Mouse (Mus musculus) CH12.LX (cell line): Measurements from ENCODE around the gene Gm4559. TPM values are rescaled to one million over a fixed set of nuclear protein-coding genes. Genes with fewer than 3 reads are reported as not detected.
"Not testable (repeated sequence)": the region's sequence is repeated elsewhere in the genome, so short reads cannot be mapped to it uniquely, and the experiment has no call there.

Source experiments
- DNase-seq: peaks from one replicate; pipeline ENCODE4 v3.0.0-alpha.2; 2013; ENCODE audit errors: extremely low read depth
- H3K27ac ChIP-seq: 2 replicates; pipeline ENCODE4 v1.5.1; 2012; ENCODE audit warnings: low read depth, mild to moderate bottlenecking, control low read depth, moderate library complexity; ENCODE audit not compliant: insufficient read depth
- H3K27me3 ChIP-seq: replicated peaks from 2 replicates; pipeline ENCODE3; 2012; ENCODE audit warnings: inconsistent platforms
- H3K36me3 ChIP-seq, 2 experiments: replicated peaks in 1 of 2; 2 replicates each; pipeline versions ENCODE3 to v1.6.1; 2012; ENCODE audit warnings: inconsistent platforms in 1 of 2, low read length in 1 of 2, mild to moderate bottlenecking in 1 of 2, mixed read lengths in 1 of 2, moderate library complexity in 1 of 2; ENCODE audit not compliant: control insufficient read depth in 1 of 2, insufficient read depth in 1 of 2
- H3K4me1 ChIP-seq, 2 experiments: 2 replicates each; pipeline ENCODE4 v1.6.1; 2012; ENCODE audit warnings: inconsistent platforms in 1 of 2, moderate library complexity in 1 of 2; ENCODE audit not compliant: insufficient read depth in 2 of 2, control insufficient read depth in 1 of 2
- H3K4me2 ChIP-seq: 2 replicates; pipeline ENCODE4 v1.6.1; 2012; ENCODE audit warnings: low read depth, mild to moderate bottlenecking, control low read depth; ENCODE audit not compliant: poor library complexity, insufficient read depth, severe bottlenecking
- H3K4me3 ChIP-seq, 3 experiments: fragments of 150-350 bp in 1 of 3; sonication (generic) in 1 of 3; replicated peaks in 1 of 3; 2 replicates each; pipeline versions ENCODE3 to v1.5.1; 2011 to 2012; ENCODE audit warnings: low read depth in 2 of 3, low read length in 2 of 3, mild to moderate bottlenecking in 2 of 3, moderate library complexity in 2 of 3, control low read depth in 1 of 3, improper control_type of control experiment in 1 of 3, inconsistent platforms in 1 of 3, mixed read lengths in 1 of 3; ENCODE audit not compliant: poor library complexity in 1 of 3
- H3K79me2 ChIP-seq: replicated peaks from 2 replicates; pipeline ENCODE4 v1.6.1; 2012; ENCODE audit warnings: mild to moderate bottlenecking, moderate library complexity; ENCODE audit not compliant: control insufficient read depth, poor library complexity, insufficient read depth, severe bottlenecking; ENCODE audit errors: extremely low read depth
- H3K9ac ChIP-seq: 2 replicates; pipeline ENCODE4 v1.6.1; 2012; ENCODE audit warnings: low read depth, mild to moderate bottlenecking, control low read depth, moderate library complexity; ENCODE audit not compliant: insufficient read depth
- H3K9me3 ChIP-seq: replicated peaks from 2 replicates; pipeline ENCODE3; 2012; ENCODE audit warnings: low read length, inconsistent platforms, mixed read lengths
- BHLHE40 ChIP-seq: IDR thresholded peaks from 2 replicates; pipeline ENCODE4 v1.6.1; 2011; ENCODE audit warnings: mild to moderate bottlenecking, low read depth, low read length, improper control_type of control experiment
- CHD2 ChIP-seq: IDR thresholded peaks from 2 replicates; pipeline ENCODE4 v1.6.1; 2011; ENCODE audit warnings: low read length, improper control_type of control experiment
- CTCF ChIP-seq, 2 experiments: IDR thresholded peaks in 1 of 2; conservative IDR thresholded peaks in 1 of 2; 2 replicates each; pipeline ENCODE4 v1.5.1; 2011 to 2012; ENCODE audit warnings: low read depth in 2 of 2, low read length in 2 of 2, improper control_type of control experiment in 1 of 2, inconsistent platforms in 1 of 2, mild to moderate bottlenecking in 1 of 2, moderate library complexity in 1 of 2
- E2F4 ChIP-seq: IDR thresholded peaks from 2 replicates; pipeline ENCODE4 v1.6.1; 2011; ENCODE audit warnings: low read depth, low read length, improper control_type of control experiment; ENCODE audit not compliant: insufficient replicate concordance
- GABPA ChIP-seq: IDR thresholded peaks from 2 replicates; pipeline ENCODE4 v1.6.1; 2012; ENCODE audit warnings: low read depth, low read length, improper control_type of control experiment, inconsistent platforms; ENCODE audit not compliant: insufficient replicate concordance
- HCFC1 ChIP-seq: IDR thresholded peaks from 2 replicates; pipeline ENCODE4 v1.6.1; 2012; ENCODE audit warnings: low read depth, mild to moderate bottlenecking, inconsistent platforms, low read length, improper control_type of control experiment
- IRF4 ChIP-seq: IDR thresholded peaks from 2 replicates; pipeline ENCODE4 v1.6.1; 2014; ENCODE audit warnings: low read depth, mild to moderate bottlenecking, inconsistent platforms, low read length, improper control_type of control experiment
- KAT2A ChIP-seq: IDR thresholded peaks from 2 replicates; pipeline ENCODE4 v1.6.1; 2012; ENCODE audit warnings: low read length, improper control_type of control experiment, inconsistent platforms; ENCODE audit not compliant: insufficient replicate concordance
- MEF2A ChIP-seq: IDR thresholded peaks from 2 replicates; pipeline ENCODE4 v1.6.1; 2014; ENCODE audit warnings: low read depth, mild to moderate bottlenecking, inconsistent platforms, low read length, improper control_type of control experiment, borderline replicate concordance
- MXI1 ChIP-seq: IDR thresholded peaks from 2 replicates; pipeline ENCODE4 v1.6.1; 2011; ENCODE audit warnings: mild to moderate bottlenecking, low read depth, low read length, improper control_type of control experiment
- MYC ChIP-seq: IDR thresholded peaks from 2 replicates; pipeline ENCODE4 v1.6.1; 2011; ENCODE audit warnings: low read depth, mild to moderate bottlenecking, improper control_type of control experiment, low read length
- NELFE ChIP-seq: IDR thresholded peaks from 2 replicates; pipeline ENCODE4 v1.6.1; 2011; ENCODE audit warnings: low read depth, low read length, improper control_type of control experiment
- PAX5 ChIP-seq: IDR thresholded peaks from 2 replicates; pipeline ENCODE4 v1.6.1; 2012; ENCODE audit warnings: low read length, inconsistent platforms, mixed read lengths
- POLR2A ChIP-seq: IDR thresholded peaks from 2 replicates; pipeline ENCODE4 v1.6.1; 2011; ENCODE audit warnings: low read depth, mild to moderate bottlenecking, improper control_type of control experiment, low read length
- RAD21 ChIP-seq: IDR thresholded peaks from 2 replicates; pipeline ENCODE4 v1.6.1; 2011; ENCODE audit warnings: low read depth, mild to moderate bottlenecking, low read length, improper control_type of control experiment, moderate library complexity
- SIN3A ChIP-seq: IDR thresholded peaks from 2 replicates; pipeline ENCODE4 v1.6.1; 2012; ENCODE audit warnings: low read length, improper control_type of control experiment, inconsistent platforms
- SMC3 ChIP-seq: IDR thresholded peaks from 2 replicates; pipeline ENCODE4 v1.6.1; 2011; ENCODE audit warnings: low read depth, low read length, improper control_type of control experiment
- TBP ChIP-seq: conservative IDR thresholded peaks from 2 replicates; pipeline ENCODE4 v1.6.1; 2011; ENCODE audit warnings: low read depth, low read length, improper control_type of control experiment
- USF2 ChIP-seq: conservative IDR thresholded peaks from 2 replicates; pipeline ENCODE4 v1.6.1; 2011; ENCODE audit warnings: low read depth, low read length, improper control_type of control experiment
- ZC3H11A ChIP-seq: IDR thresholded peaks from 2 replicates; pipeline ENCODE4 v1.6.1; 2012; ENCODE audit warnings: low read depth, mild to moderate bottlenecking, inconsistent platforms, low read length, improper control_type of control experiment
- ZKSCAN1 ChIP-seq: IDR thresholded peaks from 2 replicates; pipeline ENCODE4 v1.6.1; 2012; ENCODE audit warnings: low read depth, inconsistent platforms, low read length, improper control_type of control experiment, borderline replicate concordance
- ZNF384 ChIP-seq: IDR thresholded peaks from 2 replicates; pipeline ENCODE4 v1.6.1; 2012; ENCODE audit warnings: low read depth, low read length, improper control_type of control experiment, inconsistent platforms
- dilution Hi-C: fragments of 300-500 bp; cut with MboI; formaldehyde crosslinking; loops from 2 replicates; pipeline ENCODE4 v1.14.3; 2020; ENCODE audit warnings: low sequenced_read_pairs; ENCODE audit not compliant: extremely low pct_unique_long_range_greater_than_20kb, extremely low pct_ligation_motif_present
- in situ Hi-C: fragments of 300-500 bp; cut with MboI; formaldehyde crosslinking; loops from 3 replicates; pipeline ENCODE4 v1.14.3; 2019; ENCODE audit warnings: low sequenced_read_pairs, low pct_ligation_motif_present, low pct_unique_long_range_greater_than_20kb, mixed read lengths
- polyA plus RNA-seq: library from polyadenylated mRNA; unstranded; fragments of >175 nt; gene quantifications from 2 replicates; pipeline ENCODE4 v1.2.1, GENCODE M21; 2012; ENCODE audit warnings: low read depth; ENCODE audit not compliant: insufficient read length
- total RNA-seq, 2 experiments: library from RNA; depleted of rRNA; stranded (reverse); fragments of 300-350 nt in 1 of 2; fragments of >200 nt in 1 of 2; gene quantifications; 2 replicates each; pipeline ENCODE4 v1.2.3; 2012 to 2014

Gm4559 gene
- total and polyA plus RNA-seq, 3 experiments, result not detected

DNA sequence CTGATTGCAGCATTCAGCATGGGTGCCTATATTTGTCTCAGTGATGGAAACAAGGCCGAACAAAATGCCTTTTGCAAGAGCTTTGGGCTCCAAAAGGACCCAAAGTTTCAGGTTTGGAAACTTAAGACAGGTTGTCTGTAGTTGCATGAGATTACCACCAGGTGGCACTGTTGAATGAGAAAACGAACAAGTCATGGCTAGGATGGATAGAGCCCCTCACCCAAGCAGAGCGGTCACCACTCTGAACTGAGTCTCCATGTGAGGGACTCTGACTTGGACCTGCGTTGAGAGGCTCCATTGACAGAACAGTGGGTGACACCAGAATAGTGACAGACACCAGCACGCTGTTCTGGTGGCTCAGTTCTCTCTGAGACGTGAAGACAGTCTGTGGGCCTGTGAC is 42.4 kb upstream of the Gm4559 start:
- in situ Hi-C loops, result no loop called here
- Histone ChIP-seq H3K4me3 (no peak overlapping the region), H3K9me3 (no peaks in the 10 kb centered on the region), H3K36me3 (no peaks in the 10 kb centered on the region), H3K79me2 (no peaks in the 10 kb centered on the region), H3K27ac (no peak overlapping the region), H3K9ac (no peak overlapping the region)
- dilution Hi-C loops, result no loop called here
- DNase-seq, result peak; percentile 32
- TF ChIP-seq MEF2A (no peak), ZNF384 (no peak), ZKSCAN1 (no peak), MXI1 (no peak), PAX5 (no peak), RAD21 (peak; percentile 71), BHLHE40 (no peak), TBP (no peak), E2F4 (no peak), HCFC1 (no peak), CTCF (conservative IDR thresholded peaks at IDR 0.05 in 1 of 2, IDR thresholded peaks at IDR 0.05 in 1 of 2; ENCODE audit: low read depth in 2 of 2, low read length in 2 of 2) (peak; percentile 75), SMC3 (peak; percentile 69), MYC (no peak), USF2 (no peak), IRF4 (no peak), CHD2 (no peak), GABPA (no peak), KAT2A (no peak)
- TF ChIP-seq, all 38 proteins: peak for 3
- Histone ChIP-seq H3K27me3 (peaks cover 65% of the 10 kb centered on the region), H3K4me2 (no peak overlapping the region), H3K4me1 (no peaks in the 10 kb centered on the region)

DNA sequence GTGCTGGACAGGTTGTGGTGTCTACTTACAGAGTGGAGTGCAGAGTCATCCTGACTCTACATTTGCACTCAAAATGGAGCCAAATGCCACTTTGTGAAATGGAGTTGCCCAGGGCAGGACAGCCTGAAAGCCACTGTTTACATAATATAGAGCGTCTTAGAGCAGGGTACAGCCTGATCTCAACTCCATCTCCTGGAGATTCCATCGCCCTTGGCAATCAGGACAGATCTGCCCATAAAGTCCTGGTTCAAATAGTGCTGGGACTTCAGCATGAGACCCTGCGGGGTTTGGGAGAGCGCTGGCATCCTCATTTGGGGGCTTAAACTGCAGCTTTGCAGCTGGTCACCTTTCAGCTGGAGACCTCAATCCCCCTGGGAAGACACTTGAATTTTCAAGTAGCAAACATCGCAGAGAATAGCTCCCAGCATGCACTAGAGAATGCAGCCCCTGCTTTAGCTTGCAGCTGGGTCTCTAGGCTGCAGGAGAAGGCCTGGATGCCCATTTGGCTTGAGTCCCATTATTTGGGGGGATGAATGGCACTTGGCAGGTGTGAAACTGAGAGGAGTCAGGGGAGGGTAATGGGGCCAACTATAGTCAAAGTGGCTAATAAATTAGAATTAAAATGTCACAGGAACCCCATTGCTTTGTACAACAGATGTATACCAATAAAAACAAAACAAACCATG is 40.6 kb upstream of the Gm4559 start:
- Histone ChIP-seq H3K79me2 (no peaks in the 10 kb centered on the region), H3K4me3 (no peak overlapping the region), H3K9me3 (no peaks in the 10 kb centered on the region), H3K27ac (no peak overlapping the region), H3K36me3 (no peaks in the 10 kb centered on the region), H3K4me2 (no peak overlapping the region), H3K27me3 (peaks cover 65% of the 10 kb centered on the region), H3K4me1 (no peaks in the 10 kb centered on the region), H3K9ac (no peak overlapping the region)
- dilution Hi-C loops (no loop called here), in situ Hi-C loops (no loop called here)
- DNase-seq, result no peak
- TF ChIP-seq KAT2A (no peak), PAX5 (no peak), SIN3A (no peak), POLR2A (no peak), ZC3H11A (no peak), IRF4 (no peak), NELFE (no peak), CHD2 (no peak), MYC (no peak)

DNA sequence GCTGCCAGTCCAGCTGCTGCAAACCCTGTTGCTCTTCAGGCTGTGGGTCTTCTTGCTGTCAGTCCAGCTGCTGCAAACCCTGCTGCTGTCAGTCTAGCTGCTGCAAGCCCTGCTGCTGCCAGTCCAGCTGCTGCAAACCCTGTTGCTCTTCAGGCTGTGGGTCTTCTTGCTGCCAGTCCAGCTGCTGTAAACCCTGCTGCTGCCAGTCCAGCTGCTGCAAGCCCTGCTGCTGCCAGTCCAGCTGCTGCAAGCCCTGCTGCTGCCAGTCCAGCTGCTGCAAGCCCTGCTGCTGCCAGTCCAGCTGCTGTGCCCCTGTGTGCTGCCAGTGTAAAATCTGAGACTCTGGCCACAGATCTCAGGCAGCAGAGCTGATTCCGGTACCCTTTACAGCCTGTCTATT is 29.8 kb upstream of the Gm4559 start:
- H3K27ac ChIP-seq, H3K4me2 ChIP-seq, H3K79me2 ChIP-seq, in situ Hi-C loops, H3K36me3 ChIP-seq, H3K4me3 ChIP-seq, DNase-seq, H3K9ac ChIP-seq, H3K4me1 ChIP-seq, dilution Hi-C loops, H3K9me3 ChIP-seq: not testable (repeated sequence)
- H3K27me3 ChIP-seq, result peaks cover 76% of the 10 kb centered on the region
